Mouse (Mus musculus) spleen, postnatal 36 days (tissue): ENCODE results near the gene Ldhd.

ENCODE experiments used
- DNase-seq, 2 experiments: peaks; one replicate each; pipeline ENCODE4 v3.0.0; 2022; ENCODE audit warnings: low spot score in 2 of 2, mixed read lengths in 1 of 2

The Ldhd gene

GRCm38 (mm10) chr8:111627923-111628322 lies 2.3 kb downstream of the Ldhd start:
- DNase-seq: no peak

- DNase-seq: no peak
Observed at GRCm38 (mm10) chr8:111626933-111627332, 3.2 kb downstream of the Ldhd start.

- no peak for DNase-seq
Observed at GRCm38 (mm10) chr8:111626528-111626820, 3.7 kb downstream of the Ldhd start.

- peak; percentile 52 to 70 for DNase-seq
Observed at GRCm38 (mm10) chr8:111625694-111626527, 4.3 kb downstream of the Ldhd start.

- no peak for DNase-seq
Observed at GRCm38 (mm10) chr8:111624853-111625221, 5.3 kb downstream of the Ldhd start.

DNA sequence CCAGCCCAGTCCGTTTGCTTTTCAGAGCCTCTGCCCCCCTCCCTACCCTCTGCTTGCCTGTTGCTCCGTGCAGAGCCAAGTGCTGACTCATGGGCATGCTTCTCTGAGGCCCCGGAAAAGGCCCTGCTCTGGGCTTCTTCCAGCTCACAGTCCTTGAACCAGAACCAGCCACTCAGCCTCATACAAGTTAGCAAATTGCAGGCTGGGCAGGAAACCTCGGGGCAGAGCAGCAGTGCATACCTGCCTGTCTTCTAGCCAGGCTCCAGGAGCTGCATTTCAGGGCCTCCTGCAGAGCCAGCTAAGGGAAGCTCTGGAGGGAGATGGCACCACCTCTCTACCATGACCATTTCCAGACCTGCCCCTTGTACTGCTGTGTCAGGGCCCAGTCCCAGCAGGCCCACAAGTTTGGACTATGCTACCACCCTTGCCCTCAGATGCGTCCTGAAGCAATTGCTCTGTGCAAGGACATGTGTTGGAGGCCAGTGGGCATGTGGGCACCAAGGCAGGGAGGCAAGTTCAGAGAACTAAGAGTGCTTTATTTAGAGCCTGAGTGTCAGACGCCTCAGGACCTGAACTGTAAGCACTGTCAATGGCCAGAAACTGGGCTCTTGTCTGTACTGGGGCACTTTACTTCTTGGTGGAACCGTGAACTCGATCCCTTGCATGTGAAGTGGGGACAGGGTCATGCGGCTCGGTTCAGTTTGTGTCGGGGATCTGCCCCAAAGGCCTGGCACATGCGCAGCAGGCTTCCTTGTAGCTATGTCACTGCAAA lies 5.9 kb downstream of the Ldhd start:
- no peak for DNase-seq

DNA sequence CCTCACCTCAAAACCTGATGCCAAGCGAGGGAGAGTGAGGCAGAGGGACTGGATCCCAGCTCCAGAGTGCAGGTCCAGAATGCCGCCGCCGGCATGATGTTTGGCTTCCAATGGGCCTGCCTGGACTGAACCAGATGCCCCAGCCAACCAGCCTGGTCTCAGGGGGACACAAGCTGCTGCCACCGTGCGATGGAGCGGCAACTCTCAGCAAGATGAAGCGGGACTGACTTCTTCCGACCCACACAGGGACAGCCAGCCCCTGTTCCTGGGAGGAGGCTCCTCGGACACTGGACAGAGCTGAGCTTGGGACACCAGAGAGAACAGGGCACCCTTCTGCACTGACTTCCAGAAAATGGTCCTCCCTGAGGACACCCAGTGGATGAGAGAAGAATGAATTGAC lies 7.6 kb downstream of the Ldhd start:
- DNase-seq: no peak

DNA sequence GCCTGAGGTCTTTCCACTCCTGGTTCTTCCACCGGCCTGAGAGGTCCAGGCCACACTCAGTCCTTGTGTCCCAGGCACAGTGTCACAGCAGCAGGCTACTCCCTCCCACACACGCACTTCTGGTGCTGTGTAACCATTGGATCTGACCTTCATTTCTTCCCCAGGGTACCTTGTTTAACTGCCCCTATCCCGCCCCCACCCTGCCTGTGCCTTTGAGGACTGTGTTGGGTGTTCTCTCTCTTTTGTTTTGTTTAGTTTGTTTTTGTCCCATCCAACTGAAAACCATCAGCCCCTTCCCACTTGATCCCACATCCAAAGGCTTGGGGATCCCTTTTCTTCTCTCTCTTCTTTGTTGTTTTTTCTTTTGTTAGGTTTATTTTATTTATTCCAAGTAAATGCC lies 8.1 kb downstream of the Ldhd start:
- no peak for DNase-seq

DNA sequence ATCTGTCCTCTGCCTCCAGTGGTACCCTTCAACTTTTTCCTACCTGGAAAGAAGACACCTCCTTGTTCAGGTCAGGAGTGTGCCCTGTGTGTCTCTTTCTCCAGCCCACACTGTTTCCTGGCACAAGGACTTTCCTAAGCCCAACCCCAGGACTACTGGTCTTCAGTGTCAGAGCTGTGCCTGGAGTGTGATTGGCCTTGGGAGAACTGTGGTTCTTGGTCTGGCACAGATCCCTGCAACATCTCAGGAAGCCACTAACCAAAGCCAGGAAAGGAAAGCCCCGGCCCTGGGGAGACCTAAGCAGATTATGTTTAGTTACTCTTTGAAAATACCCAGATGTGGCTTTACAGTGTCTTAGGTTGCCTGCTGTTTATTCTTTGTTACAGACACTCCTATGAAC lies 10.2 kb downstream of the Ldhd start:
- no peak for DNase-seq

DNA sequence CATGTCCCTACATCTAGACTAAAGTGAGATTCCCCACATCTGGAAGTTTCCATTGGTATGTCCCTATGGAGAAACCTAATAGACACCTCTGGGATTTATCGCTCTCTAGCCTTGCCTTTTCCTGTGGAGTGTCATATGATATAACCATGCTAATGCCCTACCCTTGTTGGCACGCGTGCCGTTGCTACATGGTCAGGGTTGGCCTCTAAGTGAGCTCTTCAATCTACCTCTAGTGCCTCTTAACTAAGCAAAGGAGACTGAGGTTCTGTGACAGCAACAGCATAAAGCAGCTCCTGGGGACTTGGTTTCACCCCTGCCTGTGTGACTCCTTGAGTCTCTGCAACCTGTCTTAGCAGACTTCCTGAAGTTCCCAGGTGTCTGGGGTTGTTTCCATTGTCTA lies 11.9 kb downstream of the Ldhd start:
- no peak for DNase-seq

GRCm38 (mm10) chr8:111617812-111618211 lies 12.4 kb downstream of the Ldhd start:
- no peak for DNase-seq

GRCm38 (mm10) chr8:111614786-111615701 lies 15.1 kb downstream of the Ldhd start:
- DNase-seq: no peak

DNA sequence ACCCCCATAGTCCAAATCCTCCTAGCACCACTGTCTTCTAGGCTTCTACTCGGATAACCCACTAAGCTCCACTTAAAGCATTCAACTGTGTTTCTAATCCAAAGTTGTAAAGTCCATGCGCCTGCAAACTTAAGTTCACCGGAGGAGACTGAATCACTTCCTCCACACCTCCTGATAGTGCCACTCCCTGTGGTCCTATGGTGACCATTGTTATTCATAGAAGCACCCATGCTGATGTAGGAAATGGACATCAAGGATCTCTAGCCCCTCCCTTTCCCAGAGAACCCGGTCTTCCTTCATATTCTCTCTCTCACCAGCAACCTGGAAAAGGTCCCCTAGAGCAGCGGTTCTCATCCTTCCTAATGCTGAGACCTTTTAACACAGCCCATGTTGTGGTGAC lies 17.0 kb downstream of the Ldhd start:
- DNase-seq: no peak

GRCm38 (mm10) chr8:111607414-111607813 lies 22.8 kb downstream of the Ldhd start:
- no peak for DNase-seq

DNA sequence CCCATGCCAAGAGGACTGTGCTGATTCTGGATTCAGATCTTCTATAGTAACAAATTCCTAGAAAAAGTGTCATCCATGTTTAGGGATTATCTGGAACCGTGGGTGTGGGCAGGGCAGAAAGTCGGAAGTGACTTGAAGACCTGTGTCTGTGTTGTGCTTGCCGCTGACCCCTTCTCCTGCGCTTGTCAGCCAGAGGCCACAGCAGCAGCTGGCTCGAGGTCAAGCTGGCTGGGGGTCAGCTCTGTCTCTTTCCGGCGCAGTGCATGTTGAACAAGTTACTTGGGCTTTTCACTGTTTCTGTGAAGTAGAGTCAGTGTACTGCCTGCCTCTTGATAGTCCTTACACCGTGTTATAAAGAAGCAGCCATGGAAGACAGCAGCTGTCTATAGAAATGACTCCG lies 23.2 kb downstream of the Ldhd start:
- DNase-seq: no peak

DNA sequence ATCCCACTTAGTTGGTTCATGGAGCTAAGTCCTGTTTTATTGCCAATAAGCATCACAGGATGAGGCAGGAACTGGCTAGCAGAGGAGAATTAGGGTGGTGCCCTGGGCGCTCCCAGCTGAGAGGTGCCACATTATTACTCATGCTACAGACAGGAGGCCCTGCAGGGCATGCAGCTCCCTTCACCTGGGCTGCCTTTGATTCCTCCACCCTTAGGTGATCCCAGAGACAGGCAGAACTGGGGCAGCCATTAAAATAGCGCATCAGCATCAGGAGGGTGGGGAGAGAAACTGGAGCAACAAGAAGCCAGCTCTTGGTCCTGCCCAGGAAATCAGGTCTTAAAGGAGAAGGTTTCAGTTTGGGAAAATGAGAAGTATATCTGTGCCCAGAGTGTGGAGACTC lies 25.2 kb downstream of the Ldhd start:
- DNase-seq: no peak

DNA sequence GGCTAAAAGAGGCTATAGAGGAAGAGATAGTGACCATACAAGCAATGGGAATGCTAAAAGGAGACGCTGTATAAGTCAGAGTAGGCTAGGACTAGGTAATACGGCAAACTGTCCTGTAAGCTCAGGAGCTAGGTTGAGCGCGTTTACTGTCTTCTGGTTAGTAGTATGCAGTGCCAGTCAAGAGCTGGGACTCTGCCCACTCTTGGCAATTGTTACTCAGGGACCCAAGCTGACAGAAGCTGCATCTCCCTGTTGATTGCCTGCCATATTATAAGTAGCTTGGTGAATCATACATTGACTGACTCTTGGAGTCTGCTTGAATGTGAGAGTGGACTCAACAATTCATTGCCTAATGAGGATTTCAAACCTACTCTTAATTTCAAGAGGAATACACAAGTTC lies 28.1 kb downstream of the Ldhd start:
- DNase-seq: no peak

- DNase-seq: no peak
Observed at GRCm38 (mm10) chr8:111599707-111600444, 30.3 kb downstream of the Ldhd start.

GRCm38 (mm10) chr8:111597310-111597709 lies 32.9 kb downstream of the Ldhd start:
- no peak for DNase-seq

GRCm38 (mm10) chr8:111596485-111596821 lies 33.7 kb downstream of the Ldhd start:
- no peak for DNase-seq

GRCm38 (mm10) chr8:111595712-111596484 lies 34.3 kb downstream of the Ldhd start:
- peak; percentile 83 for DNase-seq
